15 mouse cellular contexts compared by ENCODE assay signal in the genomic region with DNA sequence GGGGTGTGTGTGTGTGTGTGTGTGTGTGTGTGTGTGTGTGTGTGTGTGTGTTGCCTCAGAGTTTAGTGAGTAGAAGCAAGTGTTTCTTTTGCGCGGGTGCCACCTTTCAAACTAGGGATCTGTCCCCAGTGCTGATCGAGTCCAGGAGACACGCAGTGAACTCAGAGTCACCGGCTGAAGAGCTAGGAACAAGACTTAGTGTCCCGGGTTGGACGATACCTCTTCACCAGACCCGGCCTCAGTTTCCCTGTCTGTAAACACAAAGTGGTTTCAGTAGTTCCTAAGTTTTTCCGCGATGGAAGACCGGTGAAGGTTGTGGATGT. TPM values are rescaled to one million over a fixed set of nuclear protein-coding genes. Genes with fewer than 3 reads are reported as not detected.
DNase-seq lines count a peak whose midpoint lies in the region; ATAC-seq and TF ChIP-seq lines count a peak whose summit lies in the region.
"Had no signal": no experiment of that assay in that cellular context is flagged by ENCODE, and none has a peak within 500 bp of the region (broad histone marks: within the 10 kb centered on the region; RNA-seq: fewer than 3 reads in every experiment).

No protein-coding gene starts in this region.

- H3K4me3 ChIP-seq in E14TG2a.4 (replicated peaks; ENCODE audit: low read length) = peak overlapping the region; percentile 54; the same call in 1 of the 2 replicates
- peak overlapping the region; percentile 21 for H3K4me3 ChIP-seq in forebrain, embryonic 14.5 days (ENCODE audit: low read depth, low read length)
- peak overlapping the region; percentile 42 for H3K4me3 ChIP-seq in midbrain, embryonic 12.5 days
- H3K4me3 ChIP-seq: limb, embryonic 13.5 days had no signal

- peak overlapping the region; percentile 39 for H3K4me2 ChIP-seq in forebrain, embryonic 14.5 days (ENCODE audit: low read length)
- peak overlapping the region; percentile 56 for H3K4me2 ChIP-seq in midbrain, embryonic 12.5 days (replicated peaks)
- H3K4me2 ChIP-seq: lung, embryonic 14.5 days had no signal

- WGBS in forebrain, embryonic 14.5 days = under 1% methylated on average over 11 of the region's 11 CpGs
- 0% methylated on average over 11 of the region's 11 CpGs for WGBS in midbrain, embryonic 12.5 days

- no peak for ATAC-seq in forebrain, embryonic 14.5 days
- no peak for ATAC-seq in midbrain, embryonic 12.5 days (ENCODE audit: low FRiP score, low read depth)

- no peak overlapping the region for H3K27ac ChIP-seq in forebrain, embryonic 14.5 days (ENCODE audit: low read depth, low read length)
- H3K27ac ChIP-seq in midbrain, embryonic 12.5 days (replicated peaks) = no peak overlapping the region; the same call in 1 of the 2 replicates
- H3K27ac ChIP-seq: limb, embryonic 13.5 days had no signal

- no peaks in the 10 kb centered on the region for H3K36me3 ChIP-seq in E14TG2a.4 (ENCODE audit: insufficient read depth, low read length)
- H3K36me3 ChIP-seq in forebrain, embryonic 14.5 days (ENCODE audit: control insufficient read depth, insufficient read depth, low read length) = no peaks in the 10 kb centered on the region
- no peaks in the 10 kb centered on the region for H3K36me3 ChIP-seq in midbrain, embryonic 12.5 days
- H3K36me3 ChIP-seq: limb, embryonic 13.5 days had no signal

- H3K27me3 ChIP-seq in E14TG2a.4 (ENCODE audit: insufficient read depth, low read length) = peaks cover 94% of the 10 kb centered on the region
- peaks cover 89% of the 10 kb centered on the region for H3K27me3 ChIP-seq in forebrain, embryonic 14.5 days (replicated peaks; ENCODE audit: control insufficient read depth, insufficient read depth, low read length)
- H3K27me3 ChIP-seq in midbrain, embryonic 12.5 days = peaks cover 99% of the 10 kb centered on the region

- TF ChIP-seq CTCF in E14TG2a.4 (conservative IDR thresholded peaks at IDR 0.05; ENCODE audit: low read length) = no peak

- no peaks in the 10 kb centered on the region for H3K9me3 ChIP-seq in E14TG2a.4 (ENCODE audit: low read length)
- H3K9me3 ChIP-seq in forebrain, embryonic 14.5 days (replicated peaks; ENCODE audit: control insufficient read depth, low read length) = no peaks in the 10 kb centered on the region
- no peaks in the 10 kb centered on the region for H3K9me3 ChIP-seq in midbrain, embryonic 12.5 days
- H3K9me3 ChIP-seq: limb, embryonic 13.5 days had no signal

- no peak overlapping the region; the same call in 1 of the 2 replicates for H3K9ac ChIP-seq in forebrain, embryonic 14.5 days (ENCODE audit: low read length)
- 0 out of 2 replicates have a peak overlapping the region, but pooled peaks have one; percentile 24 for H3K9ac ChIP-seq in midbrain, embryonic 12.5 days (replicated peaks)
- H3K9ac ChIP-seq: limb, embryonic 13.5 days; lung, embryonic 14.5 days had no signal

- DNase-seq in Muller cell, postnatal 12 days (ENCODE audit: inconsistent ontology term) = peak; percentile 29
- no peak for DNase-seq in forebrain, embryonic 14.5 days (ENCODE audit: low spot score)
- DNase-seq in urinary bladder, postnatal 10 days (ENCODE audit: low spot score) = no peak
- DNase-seq in thymus, postnatal 14 days = no peak
- DNase-seq in cerebellum, adult 11 months = no peak
- DNase-seq: cerebellum, adult 9-11 months; heart, postnatal 14 days; kidney, adult 8-10 months; layer of hippocampus, adult 9-11 months; lung, embryonic 14.5 days had no signal

- H3K4me1 ChIP-seq in E14TG2a.4 (replicated peaks; ENCODE audit: low read depth, low read length) = peaks cover 60% of the 10 kb centered on the region
- H3K4me1 ChIP-seq in forebrain, embryonic 14.5 days (ENCODE audit: control insufficient read depth, insufficient read depth, low read length) = peaks cover 24% of the 10 kb centered on the region
- peaks cover 47% of the 10 kb centered on the region for H3K4me1 ChIP-seq in midbrain, embryonic 12.5 days

RNA-seq across cellular contexts. Expression of a gene that starts 1.6 kb away (rescaled TPM):
- 0.83 and 1.3 TPM in 2 replicates for polyA plus RNA-seq in forebrain, embryonic 14.5 days (2014; fragmentation: Nextera tagmentation; extraction: Ambion mirVana)
- polyA plus RNA-seq in midbrain, embryonic 12.5 days (2016; fragmentation: Nextera tagmentation; extraction: Ambion mirVana) = 21.0 and 25.5 TPM in 2 replicates
- polyA plus RNA-seq: limb, embryonic 13.5 days; lung, embryonic 14.5 days; spleen, adult 2 months; testis, adult 2 months had no signal

RNA-seq across cellular contexts. Expression of a gene that starts 29.0 kb away (rescaled TPM):
- polyA plus RNA-seq in forebrain, embryonic 14.5 days (2014; fragmentation: Nextera tagmentation; extraction: Ambion mirVana) = 32.0 and 33.4 TPM in 2 replicates
- polyA plus RNA-seq in midbrain, embryonic 12.5 days (2016; fragmentation: Nextera tagmentation; extraction: Ambion mirVana) = 61.0 and 63.9 TPM in 2 replicates

RNA-seq across cellular contexts. Expression of a gene that starts 46.7 kb away (rescaled TPM):
- 19.6 and 22.9 TPM in 2 replicates for polyA plus RNA-seq in forebrain, embryonic 14.5 days (2014; fragmentation: Nextera tagmentation; extraction: Ambion mirVana)
- polyA plus RNA-seq in midbrain, embryonic 12.5 days (2016; fragmentation: Nextera tagmentation; extraction: Ambion mirVana) = 44.1 and 47.3 TPM in 2 replicates
